Mouse (Mus musculus): ENCODE measurements at regions not wholly inside any gene's neighbourhood (a gene's known extent, or its start where the extent isn't known, plus 50 kb on each side); places are given as distances from the start of the nearest gene placed in this dataset.

DNA sequence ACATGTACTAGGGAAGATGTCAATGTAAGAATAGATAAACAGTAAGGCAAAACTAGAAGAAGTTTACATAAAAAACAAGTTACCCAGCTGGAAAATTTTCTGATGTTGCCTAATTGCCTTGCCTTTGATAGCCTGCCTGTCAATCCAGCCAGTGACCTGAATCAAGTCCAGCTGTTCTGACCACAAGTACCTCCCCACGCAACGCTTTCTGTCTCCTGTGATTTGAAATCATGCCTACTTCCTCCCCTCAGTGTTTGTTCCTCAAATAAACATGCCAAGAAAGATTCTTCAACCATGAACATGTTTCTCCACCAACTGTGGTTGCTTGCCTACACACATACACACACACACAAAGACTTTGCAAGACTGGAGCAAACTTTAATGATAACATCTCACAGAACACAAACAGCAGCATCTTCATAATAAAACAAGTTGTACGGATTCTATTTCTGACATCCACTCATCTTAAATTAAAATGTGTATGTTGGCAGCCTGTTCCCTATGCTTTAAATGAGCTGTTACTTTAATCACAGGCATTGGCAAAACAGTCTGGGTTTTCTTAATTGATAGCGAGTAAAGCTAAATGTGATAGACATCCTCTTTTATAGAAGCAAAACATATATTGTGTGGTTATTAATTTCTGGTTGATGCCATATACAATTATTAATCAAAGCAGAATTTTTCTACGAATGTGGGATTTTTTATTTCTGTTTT, 312.0 kb upstream of the Zc3h15 start:
- peak; percentile 5 for DNase-seq (ENCODE audit: extremely low read depth)
- no peaks in the 10 kb centered on the region for H3K9me3 ChIP-seq (replicated peaks; ENCODE audit: low read length)
- no peaks in the 10 kb centered on the region for H3K27me3 ChIP-seq (replicated peaks)
- no peaks in the 10 kb centered on the region for H3K36me3 ChIP-seq (replicated peaks in 1 of 2; ENCODE audit: control insufficient read depth in 1 of 2, insufficient read depth in 1 of 2, low read length in 1 of 2)
- in situ Hi-C loops (cut with MboI; ENCODE audit: low pct_ligation_motif_present, low pct_unique_long_range_greater_than_20kb, low sequenced_read_pairs): no loop called here
- H3K4me1 ChIP-seq (ENCODE audit: control insufficient read depth in 1 of 2, insufficient read depth in 2 of 2): peaks cover 0 to 7% of the 10 kb centered on the region in 2 experiments; a peak in 2 of 4 replicates
- H3K9ac ChIP-seq (ENCODE audit: insufficient read depth, low read depth): no peak overlapping the region
- H3K4me2 ChIP-seq (ENCODE audit: insufficient read depth, low read depth, poor library complexity, severe bottlenecking): no peak overlapping the region
- H3K4me3 ChIP-seq (replicated peaks in 1 of 3; ENCODE audit: low read depth in 2 of 3, low read length in 2 of 3, poor library complexity in 1 of 3): no peak overlapping the region
- H3K27ac ChIP-seq (ENCODE audit: insufficient read depth, low read depth): no peak overlapping the region
- no peaks in the 10 kb centered on the region for H3K79me2 ChIP-seq (replicated peaks; ENCODE audit: control insufficient read depth, extremely low read depth, insufficient read depth, poor library complexity, severe bottlenecking)
- TF ChIP-seq NELFE (IDR thresholded peaks at IDR 0.05; ENCODE audit: low read depth, low read length) (no peak), HCFC1 (IDR thresholded peaks at IDR 0.05; ENCODE audit: low read depth, low read length) (no peak), EP300 (IDR thresholded peaks at IDR 0.05; ENCODE audit: low read length) (no peak), GABPA (IDR thresholded peaks at IDR 0.05; ENCODE audit: insufficient replicate concordance, low read depth, low read length) (no peak), ZKSCAN1 (IDR thresholded peaks at IDR 0.05; ENCODE audit: borderline replicate concordance, low read depth, low read length) (no peak), ZC3H11A (IDR thresholded peaks at IDR 0.05; ENCODE audit: low read depth, low read length) (no peak), ELF1 (IDR thresholded peaks at IDR 0.05; ENCODE audit: low read depth, low read length) (no peak), NRF1 (IDR thresholded peaks at IDR 0.05; ENCODE audit: low read depth, low read length) (no peak), SIN3A (IDR thresholded peaks at IDR 0.05; ENCODE audit: low read length) (no peak), SMC3 (IDR thresholded peaks at IDR 0.05; ENCODE audit: low read depth, low read length) (no peak), MAX (IDR thresholded peaks at IDR 0.05; ENCODE audit: low read length) (no peak), BHLHE40 (IDR thresholded peaks at IDR 0.05; ENCODE audit: low read depth, low read length) (no peak), JUND (conservative IDR thresholded peaks at IDR 0.05; ENCODE audit: low read depth, low read length) (no peak), USF1 (IDR thresholded peaks at IDR 0.05; ENCODE audit: low read depth, low read length) (no peak)
- dilution Hi-C loops (cut with MboI; ENCODE audit: extremely low pct_ligation_motif_present, extremely low pct_unique_long_range_greater_than_20kb, low sequenced_read_pairs): no loop called here

DNA sequence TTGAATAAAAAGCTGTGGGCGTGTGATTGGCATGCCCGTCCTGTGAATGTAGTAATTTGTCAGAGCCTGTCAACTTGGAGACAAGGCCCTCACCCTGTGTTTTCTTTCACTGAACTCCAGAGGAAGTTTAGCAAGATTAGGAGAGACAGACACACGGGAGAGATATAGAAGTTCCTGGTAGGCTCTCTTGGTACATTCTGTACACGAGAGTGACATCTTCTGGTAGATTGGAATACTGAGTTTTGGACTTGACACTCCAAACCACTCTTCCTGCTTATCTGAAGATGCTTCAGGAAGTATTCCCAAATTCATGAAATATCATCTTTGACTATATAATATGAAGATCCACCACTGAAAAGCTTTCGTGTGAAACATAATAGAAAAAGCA, 311.5 kb upstream of the Zc3h15 start:
- dilution Hi-C loops (cut with MboI; ENCODE audit: extremely low pct_ligation_motif_present, extremely low pct_unique_long_range_greater_than_20kb, low sequenced_read_pairs): no loop called here
- in situ Hi-C loops (cut with MboI; ENCODE audit: low pct_ligation_motif_present, low pct_unique_long_range_greater_than_20kb, low sequenced_read_pairs): no loop called here

More for the DNA sequence above, 311.5 kb upstream of the Zc3h15 start:
- no peak overlapping the region for H3K9ac ChIP-seq (ENCODE audit: insufficient read depth, low read depth)
- no peaks in the 10 kb centered on the region for H3K9me3 ChIP-seq (replicated peaks; ENCODE audit: low read length)
- H3K27ac ChIP-seq (ENCODE audit: insufficient read depth, low read depth): no peak overlapping the region
- TF ChIP-seq RCOR1 (conservative IDR thresholded peaks at IDR 0.05; ENCODE audit: low read depth, low read length): no peak
- TF ChIP-seq PAX5 (IDR thresholded peaks at IDR 0.05; ENCODE audit: low read length): no peak
- peak; percentile 47 for TF ChIP-seq SMC3 (IDR thresholded peaks at IDR 0.05; ENCODE audit: low read depth, low read length)
- TF ChIP-seq USF2 (conservative IDR thresholded peaks at IDR 0.05; ENCODE audit: low read depth, low read length): no peak
- TF ChIP-seq ETS1 (conservative IDR thresholded peaks at IDR 0.05; ENCODE audit: low read depth, low read length): no peak
- TF ChIP-seq EP300 (IDR thresholded peaks at IDR 0.05; ENCODE audit: low read length): no peak
- no peak for TF ChIP-seq ZC3H11A (IDR thresholded peaks at IDR 0.05; ENCODE audit: low read depth, low read length)
- TF ChIP-seq GABPA (IDR thresholded peaks at IDR 0.05; ENCODE audit: insufficient replicate concordance, low read depth, low read length): no peak
- peak; percentile 77 for TF ChIP-seq RAD21 (IDR thresholded peaks at IDR 0.05; ENCODE audit: low read depth, low read length)
- TF ChIP-seq E2F4 (IDR thresholded peaks at IDR 0.05; ENCODE audit: insufficient replicate concordance, low read depth, low read length): no peak
- no peak for TF ChIP-seq CHD2 (IDR thresholded peaks at IDR 0.05; ENCODE audit: low read length)
- TF ChIP-seq ZKSCAN1 (IDR thresholded peaks at IDR 0.05; ENCODE audit: borderline replicate concordance, low read depth, low read length): no peak
- no peak for TF ChIP-seq MAZ (IDR thresholded peaks at IDR 0.05; ENCODE audit: low read depth, low read length)
- TF ChIP-seq CTCF (conservative IDR thresholded peaks at IDR 0.05 in 1 of 2, IDR thresholded peaks at IDR 0.05 in 1 of 2; ENCODE audit: low read depth in 2 of 2, low read length in 2 of 2): peak; percentile 8 to 64; a peak in 2 of 4 replicates
- TF ChIP-seq MYC (IDR thresholded peaks at IDR 0.05; ENCODE audit: low read depth, low read length): no peak
- no peak for TF ChIP-seq ZNF384 (IDR thresholded peaks at IDR 0.05; ENCODE audit: low read depth, low read length)
- TF ChIP-seq NRF1 (IDR thresholded peaks at IDR 0.05; ENCODE audit: low read depth, low read length): no peak
- TF ChIP-seq SIN3A (IDR thresholded peaks at IDR 0.05; ENCODE audit: low read length): no peak
- H3K79me2 ChIP-seq (replicated peaks; ENCODE audit: control insufficient read depth, extremely low read depth, insufficient read depth, poor library complexity, severe bottlenecking): no peaks in the 10 kb centered on the region
- peaks cover 0 to 7% of the 10 kb centered on the region in 2 experiments; a peak in 2 of 4 replicates for H3K4me1 ChIP-seq (ENCODE audit: control insufficient read depth in 1 of 2, insufficient read depth in 2 of 2)
- H3K4me3 ChIP-seq (replicated peaks in 1 of 3; ENCODE audit: low read depth in 2 of 3, low read length in 2 of 3, poor library complexity in 1 of 3): no peak overlapping the region
- no peaks in the 10 kb centered on the region for H3K36me3 ChIP-seq (replicated peaks in 1 of 2; ENCODE audit: control insufficient read depth in 1 of 2, insufficient read depth in 1 of 2, low read length in 1 of 2)
- DNase-seq (ENCODE audit: extremely low read depth): peak; percentile 22
- no peaks in the 10 kb centered on the region for H3K27me3 ChIP-seq (replicated peaks)
- no peak overlapping the region; the same call in 1 of the 2 replicates for H3K4me2 ChIP-seq (ENCODE audit: insufficient read depth, low read depth, poor library complexity, severe bottlenecking)

Measured in CH12.LX (cell line).